Mouse (Mus musculus): ENCODE data around the gene Kcnt2.

DNA sequence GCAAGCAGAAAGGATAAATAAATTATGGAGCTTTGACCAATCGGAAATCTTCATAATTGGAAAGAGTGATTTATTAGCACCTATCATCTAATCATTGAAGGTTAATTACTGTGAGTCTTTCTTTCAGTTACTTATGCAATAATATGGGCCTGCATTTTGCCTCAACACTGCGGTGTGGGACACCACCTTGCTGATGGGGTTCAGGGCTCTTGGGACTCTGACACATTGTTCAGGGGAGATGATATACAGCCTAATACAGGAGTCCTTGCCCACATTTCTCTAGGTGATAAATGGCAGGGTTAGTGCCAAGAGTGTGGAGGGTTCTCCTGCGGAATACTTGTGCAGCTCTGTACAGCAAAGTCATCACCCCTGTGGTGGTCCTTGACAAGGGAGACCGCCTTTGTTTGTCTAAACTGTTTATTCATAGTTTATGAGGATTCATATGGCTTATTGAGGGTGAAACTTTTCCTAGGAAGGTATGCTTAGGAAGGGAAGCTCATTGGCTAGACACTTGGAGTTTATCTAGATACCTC is 362.9 kb downstream of the Kcnt2 start:
- TF ChIP-seq POLR2A (IDR thresholded peaks at IDR 0.05; ENCODE audit: borderline replicate concordance, low read depth, low read length) (no peak), CTCF (IDR thresholded peaks at IDR 0.05; ENCODE audit: low read depth, low read length) (no peak)

Measured in bone marrow macrophage, adult 2 months (primary cell).